Mouse (Mus musculus) lung, postnatal 25 days (tissue): Measurements from ENCODE around the gene Fam83b.

Source experiments
- DNase-seq: peaks from one replicate; pipeline ENCODE4 v3.0.0; 2022; ENCODE audit warnings: low spot score

Gene Fam83b

DNA sequence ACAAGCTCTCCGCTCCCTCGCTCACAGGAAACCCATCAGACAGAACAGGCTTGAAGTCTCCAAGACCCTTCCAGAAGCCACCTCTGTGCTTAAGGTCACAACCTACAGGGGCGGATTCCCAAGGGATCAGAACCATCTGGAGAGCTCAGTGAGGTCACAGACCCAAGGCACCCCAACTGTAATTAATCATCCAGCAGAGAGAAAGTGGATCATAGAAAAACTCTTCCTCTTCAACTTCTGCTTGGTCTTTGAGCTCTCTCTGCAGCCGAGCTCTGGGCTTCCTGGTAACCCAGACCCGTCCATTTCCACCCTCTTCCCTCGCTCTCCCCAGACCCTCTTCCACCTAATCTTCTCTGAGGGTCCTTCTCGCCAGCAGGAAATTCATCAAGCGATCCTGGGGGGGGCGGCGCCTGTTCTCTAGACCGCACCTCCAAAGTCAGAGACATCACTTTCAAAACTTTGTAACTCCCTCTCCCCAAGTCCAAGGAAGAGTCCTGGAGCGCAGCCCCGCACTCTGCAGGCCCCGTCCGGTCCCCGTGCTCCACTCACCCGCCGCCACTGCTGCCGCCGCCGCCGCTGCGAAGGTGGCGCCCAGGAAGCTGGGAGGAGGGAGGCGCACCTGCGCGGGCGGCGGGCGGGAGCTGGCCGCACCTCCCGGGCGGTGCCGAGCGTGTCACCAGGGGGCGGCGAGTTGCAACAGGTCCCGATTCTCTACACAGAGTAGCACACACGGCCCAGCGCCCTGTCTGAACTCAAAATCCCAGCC, at the start of gene Fam83b:
Gene Fam83b, minus strand, starts transcription at position 602 of the 766 bp plus-strand sequence.
- peak; percentile 68 for DNase-seq

DNA sequence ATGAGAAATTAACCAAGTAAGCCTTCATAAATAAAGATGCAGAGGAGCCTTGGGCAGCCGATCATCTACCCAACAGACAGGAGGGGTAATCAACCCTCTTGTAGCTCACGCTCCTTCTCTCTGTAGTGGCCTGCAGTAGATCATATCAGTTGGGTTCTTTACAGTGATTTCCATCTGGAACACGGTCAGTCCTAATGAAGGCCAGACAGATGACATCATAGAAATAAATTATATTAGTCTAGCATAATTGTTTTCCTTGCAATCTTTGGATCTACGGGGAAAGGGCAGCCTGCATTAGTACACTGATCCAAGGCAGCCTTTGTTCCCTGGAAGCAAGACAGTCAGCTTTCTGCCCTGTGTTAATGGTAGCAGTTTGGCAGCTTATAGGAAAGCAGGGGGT, 47.2 kb upstream of the Fam83b start:
- no peak for DNase-seq

DNA sequence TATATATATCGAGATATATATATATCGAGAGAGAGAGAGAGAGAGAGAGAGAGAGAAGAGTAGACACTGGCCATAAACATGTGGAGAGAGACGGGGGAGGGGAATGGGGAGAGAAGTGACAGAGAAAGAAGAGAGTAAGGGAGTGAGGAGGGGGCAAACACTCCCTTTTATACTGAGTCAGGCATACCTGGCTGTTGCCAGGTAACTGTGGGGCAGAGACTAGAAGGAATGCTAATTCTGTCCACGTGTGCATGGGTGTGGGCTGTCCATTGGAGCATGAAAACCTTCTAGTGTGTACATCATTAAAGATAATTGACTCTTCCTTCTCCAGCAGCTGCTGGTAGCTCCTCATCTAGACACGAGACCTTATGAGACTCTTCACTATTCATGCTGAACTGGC, 36.8 kb upstream of the Fam83b start:
- no peak for DNase-seq

DNA sequence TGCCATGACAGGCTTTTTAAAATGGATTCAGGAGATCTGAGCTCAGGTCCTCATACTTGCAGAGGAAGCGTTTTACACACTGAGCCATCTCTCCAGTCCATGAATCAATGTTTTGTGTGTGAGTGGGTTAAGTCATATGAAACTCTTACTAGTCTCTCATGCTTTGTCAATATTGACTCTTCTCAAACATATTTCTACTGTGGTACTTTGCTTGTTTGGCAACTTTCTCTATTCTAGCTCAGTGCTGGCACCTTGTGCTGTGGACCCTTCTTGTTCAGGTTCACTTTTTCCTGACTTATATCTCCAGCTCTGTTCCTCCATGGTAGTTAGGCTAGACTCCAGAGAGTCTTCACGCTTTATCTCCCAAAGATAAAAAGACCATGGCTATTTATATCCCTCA, 36.0 kb upstream of the Fam83b start:
- DNase-seq = peak; percentile 42

DNA sequence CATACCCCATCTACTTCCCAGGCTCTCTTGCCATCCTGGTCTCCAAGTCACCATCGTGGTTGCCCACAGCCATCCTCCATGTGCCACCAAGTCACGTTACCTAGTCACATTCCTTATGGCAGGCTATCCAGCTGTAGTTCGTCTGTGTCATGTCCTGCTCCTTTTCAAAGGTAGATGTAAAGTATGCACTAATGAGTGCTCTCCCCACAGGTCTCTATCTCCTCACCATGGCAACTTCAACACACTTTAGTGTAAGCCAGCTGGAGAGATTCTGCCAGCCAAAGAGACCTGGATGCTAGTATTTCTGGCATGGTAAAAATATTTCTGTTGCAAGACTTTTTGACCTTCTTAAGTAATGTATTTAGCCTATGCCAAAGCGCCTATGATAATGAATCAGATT, 30.5 kb upstream of the Fam83b start:
- DNase-seq = no peak

DNA sequence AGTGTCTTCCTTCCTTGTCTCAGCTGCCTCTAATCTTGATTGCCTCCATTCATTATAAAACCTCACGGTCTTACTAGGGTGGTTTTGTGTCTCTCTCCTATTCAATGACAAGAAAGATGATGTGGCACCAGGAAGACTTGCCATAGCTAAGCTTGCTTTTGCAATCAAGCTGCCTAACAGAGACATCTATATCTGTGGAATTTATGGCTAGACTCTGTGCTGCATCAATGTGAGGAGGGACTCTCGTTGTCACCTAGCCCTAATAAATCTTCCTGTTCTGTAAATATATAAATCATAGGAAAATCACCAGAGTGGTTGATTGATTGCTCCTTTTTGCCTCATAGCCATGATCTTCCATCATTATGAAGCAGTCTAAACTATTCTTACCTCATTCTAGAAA, 26.9 kb upstream of the Fam83b start:
- DNase-seq = no peak

DNA sequence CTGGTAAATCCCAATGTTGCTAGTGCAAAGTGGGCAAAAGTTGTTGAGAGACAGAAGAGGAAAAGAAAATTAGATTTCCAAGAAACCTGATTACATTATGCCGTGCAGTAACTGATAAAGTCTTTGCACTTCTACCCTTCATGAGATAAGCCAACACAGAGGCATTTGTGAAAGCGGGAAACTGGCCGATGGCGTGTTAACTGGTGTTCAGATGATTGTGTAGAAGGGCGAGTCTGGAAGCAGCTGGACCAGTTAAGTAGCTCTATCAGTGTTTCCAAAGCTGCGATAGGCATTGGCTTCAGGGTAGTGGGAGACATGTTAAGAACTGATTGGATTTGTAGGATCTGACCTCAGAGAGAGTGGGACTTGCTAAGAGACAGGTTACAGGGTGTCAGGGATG, 17.0 kb upstream of the Fam83b start:
- no peak for DNase-seq

DNA sequence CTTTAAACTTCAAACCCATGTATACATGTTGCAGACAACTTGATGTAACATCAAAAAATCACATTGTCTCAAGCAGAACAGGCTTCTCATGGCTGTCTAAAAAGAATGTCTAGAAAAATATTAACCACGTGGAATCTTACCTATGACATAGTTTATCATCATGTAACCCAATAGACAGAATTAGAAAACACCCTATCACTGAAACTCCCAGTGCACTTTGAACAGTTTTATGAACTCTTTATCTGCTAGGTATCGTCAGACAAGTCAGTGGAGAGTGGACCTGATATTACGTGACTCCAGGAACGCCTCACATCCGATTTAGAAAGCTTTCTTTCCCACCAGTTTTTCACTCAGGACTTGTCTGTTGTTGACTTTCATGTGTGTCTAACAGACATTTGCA, 15.1 kb upstream of the Fam83b start:
- no peak for DNase-seq

DNA sequence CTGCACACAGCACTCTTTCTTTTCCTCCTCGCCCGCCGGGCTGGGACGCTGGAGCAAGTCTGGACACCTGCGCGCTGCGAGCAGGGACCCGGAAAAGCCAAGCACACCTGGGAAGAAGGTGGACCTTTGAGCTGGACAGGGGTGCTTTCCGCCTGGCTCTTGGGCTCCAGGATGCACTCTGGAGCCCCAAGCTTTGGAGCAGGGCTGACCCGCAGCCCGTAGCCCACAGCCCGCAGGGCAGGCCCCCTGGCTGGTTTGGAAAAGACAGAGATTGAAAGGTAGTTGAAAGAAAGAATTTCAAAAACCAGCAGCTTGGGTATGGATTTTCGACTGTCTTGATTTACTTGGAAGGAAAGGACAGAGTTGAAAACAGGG, 352 bp upstream of the Fam83b start:
- no peak for DNase-seq

DNA sequence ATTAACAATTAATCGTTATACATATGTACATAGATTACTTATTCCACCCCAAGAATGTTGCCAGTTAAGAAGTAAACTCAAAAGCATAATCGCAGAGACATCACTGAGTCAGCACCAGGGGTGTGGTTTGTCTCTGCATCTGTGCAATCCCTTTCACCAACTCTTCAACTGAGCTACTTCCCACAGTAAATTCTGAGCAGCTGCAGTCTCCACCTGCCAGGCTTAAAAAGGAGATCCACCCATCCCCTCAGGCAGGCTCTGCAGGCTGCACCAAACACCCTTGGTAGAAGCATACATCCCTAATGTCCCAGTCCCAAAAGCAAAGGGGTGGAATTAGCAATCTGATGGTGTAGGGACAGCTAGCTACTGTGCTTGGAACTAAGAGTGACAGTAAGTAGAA, 1.3 kb downstream of the Fam83b start:
- DNase-seq = no peak

DNA sequence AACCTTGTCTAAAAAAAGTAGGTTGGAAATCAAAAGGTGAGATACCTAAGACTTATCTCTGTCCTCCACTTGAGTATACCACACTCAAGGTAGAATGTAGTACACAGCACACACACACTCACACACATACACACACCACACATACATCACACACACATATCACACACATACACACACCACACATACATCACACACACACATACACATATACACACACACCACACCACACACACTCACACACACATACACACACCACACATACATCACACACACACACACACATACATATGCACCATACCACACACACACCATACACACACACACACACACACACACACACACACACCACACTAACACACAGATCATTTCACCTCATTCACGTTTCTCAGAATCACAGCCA, 2.8 kb downstream of the Fam83b start:
- no peak for DNase-seq

DNA sequence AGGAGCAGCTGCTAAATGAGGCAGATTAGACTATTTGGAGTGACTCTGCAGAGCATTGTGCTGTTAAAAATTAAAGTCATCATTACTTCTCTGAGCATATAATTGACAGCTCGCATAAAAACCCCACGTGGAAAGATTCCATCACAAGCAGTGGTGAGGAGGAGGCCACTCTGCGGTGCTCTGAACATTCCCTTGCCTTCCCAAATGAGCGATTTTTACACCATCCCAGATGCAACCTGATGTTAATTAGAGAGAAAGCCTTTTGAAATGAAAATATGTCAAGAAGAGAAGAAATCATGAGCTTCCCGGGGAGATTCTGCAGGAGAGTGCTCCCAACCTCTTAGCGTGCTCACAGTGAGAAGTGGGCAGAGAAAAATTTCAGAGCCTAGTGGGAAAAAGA, 4.1 kb downstream of the Fam83b start:
- DNase-seq = no peak

DNA sequence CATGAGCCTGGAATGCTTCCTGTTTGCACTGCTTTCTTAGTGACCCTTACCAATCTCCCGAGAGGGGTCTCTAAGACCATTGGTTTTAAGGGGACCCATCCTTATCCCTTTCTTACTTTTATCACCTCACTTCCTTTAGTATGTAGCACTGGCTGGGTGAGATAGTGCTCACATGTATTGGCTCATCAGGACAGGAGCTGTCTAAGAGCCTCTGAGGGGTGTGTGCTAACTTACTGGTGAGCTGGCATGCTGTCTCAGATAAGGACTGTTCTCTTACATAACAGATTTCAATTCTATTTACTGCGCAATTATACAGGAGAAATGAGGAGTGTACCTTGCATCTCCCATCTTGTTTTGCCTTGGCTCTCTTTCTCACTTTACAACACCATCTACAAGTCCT, 7.7 kb downstream of the Fam83b start:
- DNase-seq = no peak

DNA sequence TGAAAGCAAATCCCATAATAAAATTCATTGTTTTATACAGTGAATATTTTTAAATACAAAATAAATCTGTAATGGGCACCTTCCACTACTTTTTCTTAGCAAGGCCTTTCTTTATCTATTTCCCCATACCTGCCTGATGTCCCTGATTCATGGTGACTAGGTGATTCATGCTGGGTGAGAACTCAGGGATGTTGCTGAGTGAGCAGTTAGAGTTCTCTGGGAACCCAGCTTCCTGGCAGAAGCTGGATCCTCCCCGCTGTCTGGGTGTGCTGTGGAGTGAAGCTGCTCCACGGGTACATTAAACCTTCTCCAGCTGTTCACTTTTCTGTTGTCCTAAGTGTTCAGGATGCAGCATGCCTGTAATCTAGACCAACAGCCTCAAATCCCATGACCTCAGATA, 13.2 kb downstream of the Fam83b start:
- DNase-seq = no peak

DNA sequence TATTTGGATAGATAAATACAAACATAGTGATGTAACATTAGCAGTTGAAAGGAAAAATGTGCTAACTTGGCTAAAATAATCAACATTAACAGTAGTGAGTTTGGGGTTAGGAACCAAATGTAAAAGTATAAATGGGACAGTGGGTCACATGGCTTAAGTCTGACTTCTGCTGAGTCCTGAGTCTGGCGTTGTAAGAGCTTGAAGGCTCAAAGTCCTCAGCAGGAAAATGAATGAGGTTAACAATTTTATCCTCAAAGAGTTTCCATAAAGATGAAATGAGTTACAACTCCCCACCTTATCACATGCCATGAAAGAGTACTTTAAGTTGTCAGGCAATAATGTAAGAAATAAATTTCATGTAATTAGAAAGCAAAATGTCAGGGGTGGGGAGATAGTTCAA, 13.8 kb downstream of the Fam83b start:
- DNase-seq = no peak

DNA sequence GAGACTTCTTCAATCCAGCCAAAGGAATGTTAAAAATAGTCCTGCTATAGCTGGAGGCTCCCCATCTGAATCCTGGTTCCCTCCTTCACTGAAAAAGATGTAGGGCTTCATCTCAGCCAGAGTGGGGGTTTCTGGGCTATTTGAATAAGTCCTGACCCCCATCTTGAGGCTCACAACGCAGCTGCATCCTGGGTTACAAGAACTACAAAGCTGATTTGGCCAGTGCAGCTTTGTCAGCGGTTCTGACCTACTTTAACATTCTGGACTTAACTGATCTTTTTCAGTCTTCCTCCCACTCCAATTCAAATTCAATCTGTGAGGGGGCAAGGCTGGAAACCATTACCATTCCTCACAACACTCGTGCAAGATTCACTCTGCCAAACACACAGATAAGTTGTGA, 20.2 kb downstream of the Fam83b start:
- DNase-seq = no peak

DNA sequence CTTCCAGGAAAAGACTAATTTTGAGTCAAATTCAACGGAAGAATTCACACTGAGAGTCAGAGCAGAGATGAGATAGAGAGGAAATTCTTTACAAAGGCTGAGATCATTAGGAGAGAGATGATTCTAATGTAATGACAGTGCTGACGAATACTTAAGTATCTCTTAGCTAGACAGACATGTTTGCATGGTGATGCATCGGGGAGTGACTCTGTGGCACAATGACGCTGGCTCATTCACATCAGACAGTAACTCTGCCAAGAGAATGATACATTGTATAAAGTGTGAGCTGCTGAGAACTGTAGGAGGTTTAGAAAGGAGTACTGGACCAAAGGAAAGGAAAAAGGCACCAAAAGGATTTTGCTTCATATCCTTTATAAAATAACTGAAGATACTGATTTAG, 26.2 kb downstream of the Fam83b start:
- DNase-seq = no peak

DNA sequence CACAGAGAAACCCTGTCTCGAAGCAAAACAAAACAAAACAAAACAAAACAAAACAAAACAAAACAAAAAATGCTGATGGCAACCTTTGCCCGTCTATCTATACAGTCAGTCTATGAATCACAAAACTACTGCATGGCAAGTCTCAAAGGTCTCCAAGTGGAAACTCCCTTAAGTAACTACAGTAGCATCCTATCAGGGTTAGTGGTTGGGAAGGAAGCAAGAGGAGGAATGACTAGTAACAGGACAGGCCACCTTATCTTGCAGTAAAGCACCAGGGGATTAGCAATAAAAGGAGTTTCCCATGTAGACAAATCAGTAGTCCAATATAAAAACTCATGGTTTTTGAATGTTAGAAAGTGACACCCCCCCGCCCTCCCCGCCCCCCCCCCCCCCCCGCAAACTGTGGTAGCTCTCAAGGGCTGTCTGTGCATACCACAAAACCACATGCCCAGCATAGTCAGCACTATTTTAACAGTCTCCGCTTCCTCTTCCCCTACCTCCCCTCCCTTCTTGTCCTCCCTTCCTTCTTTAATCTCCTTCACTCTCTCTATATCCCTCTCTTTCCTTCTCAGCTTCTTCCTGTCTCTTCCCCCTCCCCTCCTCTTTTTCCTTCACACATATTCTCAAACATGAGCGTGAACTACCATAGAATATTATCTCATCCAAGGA, 26.8 kb downstream of the Fam83b start:
- DNase-seq = no peak

DNA sequence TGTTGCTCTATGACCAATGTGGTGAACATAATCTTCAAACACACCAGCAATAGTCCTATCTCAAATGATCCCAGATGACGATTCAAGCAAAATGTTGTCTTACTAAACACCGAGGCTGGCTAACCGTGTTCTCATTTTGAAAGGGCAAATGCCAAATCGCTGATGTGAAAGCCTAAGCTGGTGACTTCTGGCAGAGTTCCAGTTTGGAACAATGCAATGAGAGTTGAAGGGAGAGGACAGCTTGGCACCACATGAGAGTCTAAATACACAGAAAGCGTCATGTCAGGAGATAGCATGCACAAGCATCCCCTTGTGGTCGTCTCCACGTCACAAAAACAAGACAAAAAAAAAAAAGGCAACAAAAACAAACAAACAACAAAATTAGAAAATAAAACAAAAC, 27.6 kb downstream of the Fam83b start:
- no peak for DNase-seq

DNA sequence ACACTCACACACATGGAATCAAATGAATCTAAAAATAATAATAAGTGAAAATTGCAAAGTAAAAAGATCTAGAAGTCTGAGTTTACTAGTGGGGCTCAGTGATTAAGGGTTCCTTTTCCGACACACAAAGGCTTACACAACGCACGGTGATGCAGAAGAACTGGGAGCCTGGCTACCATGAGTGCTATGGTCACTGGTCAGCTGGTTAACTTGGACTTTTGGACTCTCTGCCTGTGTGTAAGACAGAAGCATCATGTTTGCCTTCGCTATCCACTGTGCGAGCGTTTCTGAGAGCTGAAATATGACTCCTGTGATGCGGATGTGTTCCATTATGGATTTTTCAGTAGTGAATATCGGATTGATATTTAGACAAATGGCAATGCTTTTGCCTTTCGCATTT, 30.9 kb downstream of the Fam83b start:
- no peak for DNase-seq

DNA sequence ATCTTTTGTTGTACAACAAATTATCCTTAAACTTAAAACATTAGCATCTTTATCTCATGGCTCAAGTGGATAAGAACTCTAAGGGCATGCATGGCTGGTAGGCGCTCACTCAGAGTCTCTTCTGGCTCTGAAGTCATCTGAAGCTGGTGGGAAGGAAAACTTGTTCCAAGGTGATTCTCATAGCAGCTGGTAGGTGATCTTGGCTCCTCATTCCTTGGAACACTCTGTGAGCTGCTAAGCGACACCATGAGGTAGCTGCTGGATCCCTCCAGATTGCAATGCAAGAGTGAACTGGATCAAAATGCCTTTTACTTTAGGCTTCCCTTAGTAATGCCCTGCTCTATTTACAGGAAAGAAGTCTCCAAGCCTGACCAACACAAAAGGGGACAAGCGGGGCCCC, 34.5 kb downstream of the Fam83b start:
- DNase-seq = no peak

DNA sequence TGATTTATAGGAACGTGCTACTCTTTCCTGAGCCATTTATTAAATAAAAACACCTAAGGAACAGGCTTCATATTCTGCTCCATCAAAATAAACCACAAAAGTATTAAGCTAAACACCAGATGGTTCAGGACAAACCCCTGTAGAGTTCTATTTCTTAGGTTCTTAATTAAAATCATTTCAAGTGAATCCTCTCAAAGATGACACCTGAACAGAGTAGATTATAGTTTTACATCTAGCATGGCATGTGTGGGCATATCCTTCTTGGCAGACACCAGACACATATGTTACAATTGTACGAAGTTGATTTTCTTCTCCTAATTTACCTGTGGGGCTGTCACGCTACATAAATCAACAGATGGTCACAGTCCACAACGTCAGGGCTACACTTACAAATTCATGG, 35.5 kb downstream of the Fam83b start:
- DNase-seq = no peak

DNA sequence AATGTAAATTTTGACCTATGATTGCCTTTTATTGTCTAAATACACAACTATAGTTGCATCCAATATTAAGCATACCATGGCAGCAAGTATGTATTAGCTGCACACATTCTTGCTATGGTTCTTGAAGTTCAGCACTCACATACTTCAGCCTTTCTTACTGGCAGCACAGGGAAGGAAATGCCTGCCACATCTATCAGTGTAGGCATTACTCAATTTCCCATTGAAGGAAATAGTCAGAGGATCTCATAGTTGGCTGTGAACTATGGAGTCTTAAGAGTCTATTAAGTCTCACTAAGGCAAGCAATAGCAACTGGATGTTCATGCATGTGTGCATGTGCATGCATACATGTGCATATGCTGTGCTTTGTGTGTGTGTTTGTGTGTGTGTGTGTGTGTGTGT, 41.3 kb downstream of the Fam83b start:
- DNase-seq = no peak

DNA sequence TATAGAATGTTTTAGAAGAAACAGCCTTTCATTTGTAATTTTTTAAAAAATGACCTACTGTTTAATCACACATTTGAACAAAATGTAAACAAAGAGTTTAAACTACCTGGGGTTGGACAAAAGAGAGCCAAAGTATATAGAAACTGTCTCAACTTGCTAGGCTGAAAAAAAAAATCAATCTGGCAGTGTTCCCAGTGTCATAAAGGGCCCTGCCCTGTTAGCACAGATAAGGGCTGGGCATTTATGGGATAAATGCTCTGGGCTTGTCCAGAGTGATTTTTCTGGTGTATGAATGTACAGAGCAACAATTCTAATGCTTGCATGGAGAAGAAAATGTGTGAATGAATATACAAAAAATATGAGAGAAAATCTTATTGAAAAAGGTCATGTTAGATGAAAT, 43.8 kb downstream of the Fam83b start:
- DNase-seq = no peak
